Mouse (Mus musculus) lung, postnatal 36 days (tissue): Measurements from ENCODE around the gene Tada2b.

ENCODE experiments used
- DNase-seq: peaks from one replicate; pipeline ENCODE4 v3.0.0; 2022; ENCODE audit warnings: mixed read lengths

The Tada2b gene

DNA sequence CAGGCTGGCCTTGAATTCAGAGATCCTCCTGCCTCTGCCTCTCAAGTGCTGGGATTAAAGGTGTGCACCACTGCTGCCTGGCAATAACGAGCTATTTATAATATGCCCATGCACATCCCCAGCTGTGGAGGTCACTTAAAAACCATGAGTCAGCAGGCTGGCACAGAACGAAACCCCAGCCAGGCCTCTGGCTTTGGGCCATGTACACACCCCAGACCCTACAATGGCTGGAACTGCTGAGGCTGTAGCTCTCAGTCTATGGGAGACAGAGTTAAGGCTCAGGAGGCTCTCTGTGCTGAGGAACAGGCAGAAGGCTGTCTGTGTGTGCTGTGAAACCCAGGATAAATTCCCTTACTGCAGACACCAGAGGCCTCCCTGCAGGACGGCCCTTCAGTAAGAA is 43.3 kb downstream of the Tada2b start:
- DNase-seq, result no peak

DNA sequence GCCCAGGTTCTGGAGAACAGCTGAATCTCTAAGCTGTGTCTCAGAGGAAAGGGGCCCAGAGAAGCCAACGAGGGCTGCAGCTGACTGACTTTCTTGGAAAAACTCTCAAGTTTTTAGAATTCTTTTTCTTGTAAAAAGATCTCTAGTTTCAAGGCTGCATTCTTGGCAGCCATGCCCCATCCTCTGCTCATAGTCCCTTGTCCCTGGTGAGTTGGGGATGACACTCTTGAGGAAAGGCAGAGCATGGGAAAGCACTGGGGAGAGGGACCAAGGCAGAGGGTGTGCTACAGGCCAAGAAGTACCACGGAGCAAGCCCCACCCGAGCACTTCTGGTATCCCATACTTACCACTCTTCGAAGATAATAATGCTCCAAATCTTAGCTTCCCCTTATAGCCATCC is 47.2 kb downstream of the Tada2b start:
- no peak for DNase-seq

GRCm38 (mm10) chr5:36434398-36434967 is 49.6 kb downstream of the Tada2b start:
- no peak for DNase-seq

DNA sequence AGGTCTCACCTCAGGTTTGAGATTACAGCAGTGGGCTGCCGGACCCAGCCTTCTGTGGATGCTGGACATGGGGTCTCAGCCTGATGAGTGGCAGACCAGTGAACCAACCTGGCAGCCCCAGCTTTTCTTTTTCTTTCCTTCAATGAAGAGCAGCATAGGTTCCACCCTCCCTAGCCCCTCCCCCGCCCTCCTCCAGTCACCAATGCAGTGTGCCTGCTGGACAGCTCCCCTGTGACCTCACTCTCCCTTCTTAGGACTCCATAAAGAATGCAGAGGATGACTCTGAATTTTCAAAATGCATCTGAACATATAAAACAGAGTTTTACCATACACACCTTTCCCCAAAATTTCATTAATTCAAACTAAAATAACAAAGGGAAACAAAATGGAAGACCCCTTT is 52.4 kb downstream of the Tada2b start:
- DNase-seq, result no peak

GRCm38 (mm10) chr5:36429551-36429950 is 54.5 kb downstream of the Tada2b start:
- DNase-seq, result no peak

GRCm38 (mm10) chr5:36427831-36428230 is 56.3 kb downstream of the Tada2b start:
- no peak for DNase-seq

GRCm38 (mm10) chr5:36426404-36426803 is 57.7 kb downstream of the Tada2b start:
- DNase-seq, result no peak

GRCm38 (mm10) chr5:36424676-36425075 is 59.4 kb downstream of the Tada2b start:
- no peak for DNase-seq
